Mouse (Mus musculus) liver, embryonic 12.5 days (tissue): ENCODE results near the gene Avpi1. TPM values are rescaled to one million over a fixed set of nuclear protein-coding genes. Genes with fewer than 3 reads are reported as not detected.

ENCODE experiments used
- ATAC-seq: fragments of 200-750 bp; cut with Nextera tagmentation; 2 replicates; pipeline ENCODE4 v1.8.0; 2017; ENCODE audit warnings: moderate number of reproducible peaks, mild to moderate bottlenecking, moderate library complexity
- H3K27ac ChIP-seq: fragments of 300-500 bp; sonication (generic); 2 replicates; pipeline ENCODE4 v1.5.1; 2016; ENCODE audit warnings: mild to moderate bottlenecking
- H3K27me3 ChIP-seq: fragments of 300-500 bp; sonication (generic); replicated peaks from 2 replicates; pipeline ENCODE4 v1.6.1; 2016; ENCODE audit warnings: mild to moderate bottlenecking, moderate library complexity
- H3K36me3 ChIP-seq: fragments of 300-500 bp; sonication (generic); 2 replicates; pipeline ENCODE4 v1.6.1; 2016; ENCODE audit warnings: mild to moderate bottlenecking, moderate library complexity
- H3K4me1 ChIP-seq: fragments of 300-500 bp; sonication (generic); 2 replicates; pipeline ENCODE4 v1.6.1; 2016
- H3K4me2 ChIP-seq: fragments of 300-500 bp; sonication (generic); 2 replicates; pipeline ENCODE4 v1.6.1; 2016; ENCODE audit warnings: mild to moderate bottlenecking, moderate library complexity
- H3K4me3 ChIP-seq: fragments of 300-500 bp; sonication (generic); 2 replicates; pipeline ENCODE4 v1.5.1; 2016; ENCODE audit warnings: mild to moderate bottlenecking, moderate library complexity
- H3K9ac ChIP-seq: fragments of 300-500 bp; sonication (generic); 2 replicates; pipeline ENCODE4 v1.6.1; 2016; ENCODE audit warnings: mild to moderate bottlenecking, moderate library complexity
- H3K9me3 ChIP-seq: fragments of 300-500 bp; sonication (generic); replicated peaks from 2 replicates; pipeline ENCODE4 v1.6.1; 2016; ENCODE audit warnings: mild to moderate bottlenecking, moderate library complexity
- WGBS: fragments of 180-500 bp; shearing (Covaris S2); methylation state at CpG from one replicate; pipeline ENCODE4 v1.1.7; 2016; ENCODE audit not compliant: insufficient replicate concordance; 5-methylcytosine and 5-hydroxymethylcytosine counted together
- polyA plus RNA-seq: library from polyadenylated mRNA; unstranded; fragments of >200 nt; fragmentation: Nextera tagmentation; extraction: Ambion mirVana; gene quantifications from 2 replicates; pipeline ENCODE4 v1.2.1, GENCODE M21; 2016

Avpi1 gene
- polyA plus RNA-seq, 1 experiment from 2014 or later = 14.9 TPM

- peak overlapping the region; percentile 81 for H3K9ac ChIP-seq
- no peak; the same call in 1 of the 2 replicates for ATAC-seq
- H3K27ac ChIP-seq = peak overlapping the region; percentile 80
- H3K4me3 ChIP-seq = peak overlapping the region; percentile 68
- H3K4me2 ChIP-seq = peak overlapping the region; percentile 86
- H3K9me3 ChIP-seq = no peaks in the 10 kb centered on the region
- no peaks in the 10 kb centered on the region for H3K27me3 ChIP-seq
- H3K36me3 ChIP-seq = peaks cover 20% of the 10 kb centered on the region
- H3K4me1 ChIP-seq = peaks cover 51% of the 10 kb centered on the region
- WGBS = 10% methylated on average over 23 of the region's 23 CpGs
These were observed 663 bp downstream of the Avpi1 start for GRCm38 (mm10) chr19:42128052-42128740.

- no peaks in the 10 kb centered on the region for H3K9me3 ChIP-seq
- H3K27ac ChIP-seq = no peak overlapping the region
- H3K4me2 ChIP-seq = no peak overlapping the region
- no peak overlapping the region for H3K9ac ChIP-seq
- H3K4me1 ChIP-seq = peaks cover 51% of the 10 kb centered on the region
- peaks cover 28% of the 10 kb centered on the region for H3K36me3 ChIP-seq
- no peak for ATAC-seq
- no peak overlapping the region for H3K4me3 ChIP-seq
- H3K27me3 ChIP-seq = no peaks in the 10 kb centered on the region
- 74% methylated on average over 5 of the region's 5 CpGs for WGBS
These were observed 1.8 kb downstream of the Avpi1 start for GRCm38 (mm10) chr19:42127024-42127423.

GRCm38 (mm10) chr19:42126219-42126605 lies 2.6 kb downstream of the Avpi1 start:
- WGBS = 72% methylated on average over 6 of the region's 6 CpGs
- ATAC-seq = no peak
- no peak overlapping the region for H3K27ac ChIP-seq

GRCm38 (mm10) chr19:42125501-42126218 lies 3.2 kb downstream of the Avpi1 start:
- Histone ChIP-seq H3K27ac (no peak overlapping the region), H3K4me1 (peaks cover 51% of the 10 kb centered on the region), H3K9me3 (no peaks in the 10 kb centered on the region), H3K36me3 (peaks cover 41% of the 10 kb centered on the region), H3K4me3 (no peak overlapping the region), H3K4me2 (no peak overlapping the region), H3K9ac (no peak overlapping the region), H3K27me3 (no peaks in the 10 kb centered on the region)
- no peak for ATAC-seq
- 61% methylated on average over 11 of the region's 11 CpGs for WGBS

More at GRCm38 (mm10) chr19:42126219-42126605, 2.6 kb downstream of the Avpi1 start:
- no peaks in the 10 kb centered on the region for H3K27me3 ChIP-seq
- H3K4me3 ChIP-seq = no peak overlapping the region
- no peaks in the 10 kb centered on the region for H3K9me3 ChIP-seq
- H3K4me2 ChIP-seq = no peak overlapping the region
- H3K36me3 ChIP-seq = peaks cover 35% of the 10 kb centered on the region
- no peak overlapping the region for H3K9ac ChIP-seq
- H3K4me1 ChIP-seq = peaks cover 51% of the 10 kb centered on the region

GRCm38 (mm10) chr19:42124684-42125083 lies 4.2 kb downstream of the Avpi1 start:
- no peak for ATAC-seq
- H3K9ac ChIP-seq = no peak overlapping the region
- 82% methylated on average over 13 of the region's 13 CpGs for WGBS
- no peaks in the 10 kb centered on the region for H3K27me3 ChIP-seq
- no peak overlapping the region for H3K4me2 ChIP-seq
- H3K36me3 ChIP-seq = peaks cover 50% of the 10 kb centered on the region
- peaks cover 43% of the 10 kb centered on the region for H3K4me1 ChIP-seq
- no peak overlapping the region for H3K4me3 ChIP-seq
- H3K27ac ChIP-seq = no peak overlapping the region
- no peaks in the 10 kb centered on the region for H3K9me3 ChIP-seq

GRCm38 (mm10) chr19:42120451-42120850 lies 8.4 kb downstream of the Avpi1 start:
- Histone ChIP-seq H3K4me1 (peaks cover 18% of the 10 kb centered on the region), H3K9me3 (no peaks in the 10 kb centered on the region), H3K27me3 (no peaks in the 10 kb centered on the region), H3K27ac (no peak overlapping the region), H3K4me2 (no peak overlapping the region), H3K4me3 (no peak overlapping the region), H3K9ac (no peak overlapping the region), H3K36me3 (peaks cover 74% of the 10 kb centered on the region)
- no peak for ATAC-seq
- 84% methylated on average over 8 of the region's 8 CpGs for WGBS

- Histone ChIP-seq H3K36me3 (peaks cover 74% of the 10 kb centered on the region), H3K27ac (no peak overlapping the region; the same call in 1 of the 2 replicates), H3K4me2 (no peak overlapping the region), H3K4me1 (peaks cover 7% of the 10 kb centered on the region; the same call in 1 of the 2 replicates), H3K4me3 (no peak overlapping the region), H3K9me3 (no peaks in the 10 kb centered on the region), H3K27me3 (no peaks in the 10 kb centered on the region), H3K9ac (no peak overlapping the region)
- 60% methylated on average over 5 of the region's 5 CpGs for WGBS
- no peak; the same call in 1 of the 2 replicates for ATAC-seq
These were observed 10.3 kb downstream of the Avpi1 start for GRCm38 (mm10) chr19:42118596-42118995.

GRCm38 (mm10) chr19:42118142-42118541 lies 10.7 kb downstream of the Avpi1 start:
- H3K4me1 ChIP-seq = peaks cover 7% of the 10 kb centered on the region; the same call in 1 of the 2 replicates
- no peak overlapping the region for H3K4me3 ChIP-seq
- no peak overlapping the region for H3K9ac ChIP-seq
- H3K4me2 ChIP-seq = no peak overlapping the region
- 87% methylated on average over 9 of the region's 9 CpGs for WGBS
- ATAC-seq = no peak
- H3K27ac ChIP-seq = no peak overlapping the region
- H3K27me3 ChIP-seq = no peaks in the 10 kb centered on the region
- H3K36me3 ChIP-seq = peaks cover 74% of the 10 kb centered on the region
- no peaks in the 10 kb centered on the region for H3K9me3 ChIP-seq

- no peak for ATAC-seq
- Histone ChIP-seq H3K9ac (no peak overlapping the region), H3K4me3 (no peak overlapping the region), H3K27ac (no peak overlapping the region), H3K4me2 (no peak overlapping the region), H3K36me3 (peaks cover 59% of the 10 kb centered on the region), H3K4me1 (peaks cover 7% of the 10 kb centered on the region; the same call in 1 of the 2 replicates), H3K27me3 (no peaks in the 10 kb centered on the region), H3K9me3 (no peaks in the 10 kb centered on the region)
- 66% methylated on average over 4 of the region's 4 CpGs for WGBS
These were observed 13.0 kb downstream of the Avpi1 start for GRCm38 (mm10) chr19:42115783-42116335.

GRCm38 (mm10) chr19:42104681-42105080 lies 24.2 kb downstream of the Avpi1 start:
- ATAC-seq = no peak
- H3K4me2 ChIP-seq = no peak overlapping the region
- H3K9me3 ChIP-seq = no peaks in the 10 kb centered on the region
- no peak overlapping the region for H3K27ac ChIP-seq
- 84% methylated on average over 9 of the region's 9 CpGs for WGBS
- no peak overlapping the region for H3K9ac ChIP-seq
- H3K4me3 ChIP-seq = no peak overlapping the region
- peaks cover 52% of the 10 kb centered on the region for H3K36me3 ChIP-seq
- no peaks in the 10 kb centered on the region for H3K27me3 ChIP-seq
- no peaks in the 10 kb centered on the region for H3K4me1 ChIP-seq

- Histone ChIP-seq H3K36me3 (peaks cover 40% of the 10 kb centered on the region), H3K4me3 (no peak overlapping the region), H3K27ac (no peak overlapping the region), H3K9ac (no peak overlapping the region), H3K4me2 (no peak overlapping the region), H3K9me3 (no peaks in the 10 kb centered on the region), H3K4me1 (no peaks in the 10 kb centered on the region), H3K27me3 (no peaks in the 10 kb centered on the region)
- 87% methylated on average over 3 of the region's 3 CpGs for WGBS
- ATAC-seq = no peak
These were observed 29.5 kb downstream of the Avpi1 start for GRCm38 (mm10) chr19:42099406-42099805.

- H3K4me2 ChIP-seq = peak overlapping the region; percentile 96
- peak overlapping the region; percentile 90 for H3K9ac ChIP-seq
- H3K27me3 ChIP-seq = no peaks in the 10 kb centered on the region
- under 1% methylated on average over 52 of the region's 52 CpGs for WGBS
- peaks cover 44% of the 10 kb centered on the region for H3K4me1 ChIP-seq
- peak; percentile 48 for ATAC-seq
- no peaks in the 10 kb centered on the region for H3K9me3 ChIP-seq
- peaks cover 15% of the 10 kb centered on the region; the same call in 1 of the 2 replicates for H3K36me3 ChIP-seq
- H3K27ac ChIP-seq = peak overlapping the region; percentile 93
- peak overlapping the region; percentile 99 for H3K4me3 ChIP-seq
These were observed 38.2 kb downstream of the Avpi1 start for GRCm38 (mm10) chr19:42090637-42091141.
